Mouse (Mus musculus) brain, embryonic 18.5 days (tissue): ENCODE measurements around the gene Mlxipl.
"Not testable (repeated sequence)": the region's sequence is repeated elsewhere in the genome, so short reads cannot be mapped to it uniquely, and the experiment has no call there.

ENCODE experiments used
- DNase-seq: peaks from one replicate; pipeline ENCODE4 v3.0.0-alpha.2; 2012; ENCODE audit warnings: low read depth, low spot score

Mlxipl gene

DNA sequence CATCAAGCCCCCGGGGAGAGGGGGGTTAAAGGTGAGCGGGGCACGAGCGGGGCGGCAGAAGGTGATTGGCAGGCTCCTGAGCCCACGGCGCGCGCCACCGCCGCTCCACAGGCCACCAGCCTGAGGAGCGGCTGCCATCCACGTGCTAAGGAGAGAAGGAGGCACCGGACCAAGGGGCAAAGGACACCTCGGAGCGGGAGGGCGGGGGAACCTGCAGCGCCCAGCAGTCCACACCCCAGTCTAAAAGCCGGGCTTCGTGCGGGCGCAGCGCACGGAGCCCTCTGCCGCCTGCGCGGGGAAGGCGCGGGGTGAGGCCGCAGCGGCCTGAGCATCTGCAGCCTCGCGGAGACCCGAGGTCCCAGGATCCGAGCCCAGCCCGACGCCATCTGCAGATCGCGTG, at the start of gene Mlxipl:
TSS of gene Mlxipl (plus strand) at position 238 of the 400 bp plus-strand sequence.
- no peak for DNase-seq

DNA sequence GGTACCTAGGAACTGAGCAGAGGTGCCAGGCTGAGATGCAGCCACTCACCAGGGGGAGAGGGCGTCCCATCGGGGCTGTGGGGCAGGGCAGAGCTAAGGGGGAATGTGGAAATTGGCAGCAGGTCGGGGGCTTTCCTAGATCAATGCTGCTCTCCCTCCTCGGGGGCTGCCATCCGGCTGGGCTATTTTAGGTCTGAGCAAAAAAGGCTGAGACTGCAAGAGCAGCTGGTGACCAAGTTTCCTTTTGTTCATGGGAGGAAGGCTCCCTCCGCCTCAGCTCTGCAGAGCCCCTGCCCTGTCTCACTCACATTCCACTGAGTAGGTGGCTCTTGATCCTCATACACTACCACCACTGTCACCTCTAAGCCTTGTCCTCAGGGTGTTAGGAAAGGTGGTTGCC, 49.6 kb upstream of the Mlxipl start:
- no peak for DNase-seq

DNA sequence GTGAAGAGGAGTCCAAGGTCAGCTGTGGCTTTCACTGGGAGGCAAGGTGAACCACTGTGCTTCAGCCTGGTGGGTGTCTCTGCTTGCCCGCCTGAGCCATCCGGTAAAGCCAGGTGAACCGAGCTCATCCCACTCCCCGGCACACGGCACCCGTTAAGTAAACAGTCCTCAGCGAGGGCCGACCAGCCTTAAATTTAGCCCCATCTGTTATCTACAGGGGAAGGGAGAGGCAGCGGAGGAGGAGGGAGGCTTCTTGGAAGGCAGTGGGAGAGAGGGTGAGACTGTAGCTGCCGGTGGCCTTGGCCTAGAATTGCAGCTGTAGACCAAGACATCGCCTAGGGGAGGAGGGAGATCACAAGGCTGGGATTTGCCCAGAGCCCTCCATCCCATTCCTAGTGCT, 48.9 kb upstream of the Mlxipl start:
- no peak for DNase-seq

GRCm38 (mm10) chr5:135042105-135042788, 47.4 kb upstream of the Mlxipl start:
- DNase-seq, result no peak

- DNase-seq, result no peak
Measured at GRCm38 (mm10) chr5:135044575-135044974, 45.1 kb upstream of the Mlxipl start.

DNA sequence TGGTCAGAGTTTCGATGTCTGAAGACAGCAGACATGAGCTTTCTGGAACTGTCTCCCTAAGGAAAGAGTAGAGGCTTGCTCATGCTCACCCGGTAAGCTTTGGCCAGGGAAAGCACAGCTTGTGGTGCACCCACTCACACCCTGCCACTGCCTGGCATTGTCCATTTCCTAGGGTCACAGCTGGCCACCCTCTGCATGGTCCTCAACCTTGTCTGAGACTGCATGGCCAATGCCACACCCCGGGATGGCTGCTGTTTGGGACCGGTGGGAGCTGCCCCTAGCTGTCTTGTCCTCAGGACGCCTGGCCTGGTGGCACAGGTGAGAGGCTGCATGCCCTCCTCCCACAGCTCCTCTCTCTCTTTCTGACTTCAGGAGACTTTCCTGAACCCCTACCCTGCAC, 41.2 kb upstream of the Mlxipl start:
- DNase-seq, result no peak

GRCm38 (mm10) chr5:135049268-135049667, 40.4 kb upstream of the Mlxipl start:
- DNase-seq, result not testable (repeated sequence)

- no peak for DNase-seq
Measured at GRCm38 (mm10) chr5:135053356-135053755, 36.3 kb upstream of the Mlxipl start.

- DNase-seq, result peak; percentile 93
Measured at GRCm38 (mm10) chr5:135063629-135064381, 25.9 kb upstream of the Mlxipl start, which contains the start of gene Dnajc30. Gene Dnajc30, plus strand, starts transcription at chr5:135064202.

DNA sequence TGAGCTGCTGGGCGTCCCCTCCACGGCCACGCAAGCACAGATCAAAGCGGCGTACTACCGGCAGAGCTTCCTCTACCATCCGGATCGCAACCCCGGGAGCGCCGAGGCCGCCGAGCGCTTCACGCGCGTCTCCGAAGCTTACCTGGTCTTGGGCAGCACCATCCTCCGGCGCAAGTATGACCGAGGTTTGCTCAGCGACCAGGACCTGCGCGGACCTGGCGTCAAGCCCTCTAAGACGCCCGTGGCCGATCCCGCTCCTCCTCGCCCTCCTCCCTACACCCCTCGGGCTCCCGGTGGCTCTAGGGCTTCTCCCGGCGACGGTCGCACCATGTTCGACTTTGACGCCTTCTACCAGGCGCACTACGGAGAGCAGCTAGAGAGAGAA, 25.3 kb upstream of the Mlxipl start:
- no peak for DNase-seq

- not testable (repeated sequence) for DNase-seq
Measured at GRCm38 (mm10) chr5:135064909-135065446, 24.7 kb upstream of the Mlxipl start, which contains the start of gene Bud23. Gene Bud23, minus strand, starts transcription at chr5:135064959.

DNA sequence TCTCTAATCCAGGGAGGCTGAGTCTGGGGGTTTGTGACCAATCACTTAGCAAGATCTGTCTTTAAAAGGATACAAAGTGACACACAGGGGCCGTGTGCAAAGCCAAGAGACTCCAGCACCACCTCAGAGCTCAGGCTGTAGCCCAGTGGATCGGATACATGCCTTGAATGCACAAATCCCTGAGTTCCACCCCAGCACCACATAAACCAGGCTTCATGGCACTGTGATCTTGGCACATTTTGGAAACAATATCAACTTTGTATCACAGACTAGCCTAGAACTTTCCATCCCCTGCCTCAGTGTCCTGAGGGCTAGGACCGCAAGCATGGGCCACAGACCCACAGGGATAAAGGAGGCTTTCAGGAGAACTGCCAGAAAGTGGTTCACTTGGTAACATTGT, 23.7 kb upstream of the Mlxipl start:
- DNase-seq, result no peak

GRCm38 (mm10) chr5:135070448-135070847, 19.2 kb upstream of the Mlxipl start:
- no peak for DNase-seq

DNA sequence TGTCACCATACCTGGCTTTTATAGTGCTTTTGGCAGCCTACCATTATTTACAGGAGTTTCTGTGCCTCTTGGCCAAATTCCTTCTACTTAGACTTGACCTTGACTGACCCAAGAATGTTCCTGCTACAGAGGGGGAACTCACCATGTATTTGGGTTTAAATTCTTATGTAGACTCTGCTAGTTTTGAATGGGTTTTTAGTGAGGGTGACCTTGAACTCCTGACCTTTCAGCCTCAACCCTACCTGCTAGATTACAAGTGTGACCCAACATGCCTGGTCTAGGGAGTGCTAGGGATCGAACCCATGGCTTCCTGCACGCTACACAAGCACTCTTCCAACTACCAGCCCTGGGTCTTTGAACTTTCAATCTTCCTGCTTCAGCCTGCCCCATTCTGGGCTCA, 17.6 kb upstream of the Mlxipl start:
- no peak for DNase-seq

DNA sequence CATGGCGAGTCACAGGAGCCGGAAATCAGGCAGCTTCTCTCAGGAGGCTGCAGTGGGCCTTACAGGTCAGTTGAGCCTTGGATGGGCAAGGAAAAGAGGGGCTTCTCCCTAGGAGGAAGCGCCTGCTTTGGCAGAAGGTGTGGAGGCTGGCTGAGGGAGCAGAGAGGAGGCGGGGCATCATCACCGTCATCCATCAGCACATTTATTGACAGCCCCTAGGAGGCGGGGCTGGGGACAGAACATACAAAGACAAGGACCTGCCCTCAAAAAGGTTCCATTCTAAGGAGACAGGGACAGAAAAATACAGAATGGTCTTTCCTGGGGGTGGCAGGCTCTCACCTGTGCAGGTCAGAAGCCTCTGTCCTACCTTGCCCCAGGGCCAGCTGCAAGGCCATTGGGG, 17.0 kb upstream of the Mlxipl start:
- no peak for DNase-seq

DNA sequence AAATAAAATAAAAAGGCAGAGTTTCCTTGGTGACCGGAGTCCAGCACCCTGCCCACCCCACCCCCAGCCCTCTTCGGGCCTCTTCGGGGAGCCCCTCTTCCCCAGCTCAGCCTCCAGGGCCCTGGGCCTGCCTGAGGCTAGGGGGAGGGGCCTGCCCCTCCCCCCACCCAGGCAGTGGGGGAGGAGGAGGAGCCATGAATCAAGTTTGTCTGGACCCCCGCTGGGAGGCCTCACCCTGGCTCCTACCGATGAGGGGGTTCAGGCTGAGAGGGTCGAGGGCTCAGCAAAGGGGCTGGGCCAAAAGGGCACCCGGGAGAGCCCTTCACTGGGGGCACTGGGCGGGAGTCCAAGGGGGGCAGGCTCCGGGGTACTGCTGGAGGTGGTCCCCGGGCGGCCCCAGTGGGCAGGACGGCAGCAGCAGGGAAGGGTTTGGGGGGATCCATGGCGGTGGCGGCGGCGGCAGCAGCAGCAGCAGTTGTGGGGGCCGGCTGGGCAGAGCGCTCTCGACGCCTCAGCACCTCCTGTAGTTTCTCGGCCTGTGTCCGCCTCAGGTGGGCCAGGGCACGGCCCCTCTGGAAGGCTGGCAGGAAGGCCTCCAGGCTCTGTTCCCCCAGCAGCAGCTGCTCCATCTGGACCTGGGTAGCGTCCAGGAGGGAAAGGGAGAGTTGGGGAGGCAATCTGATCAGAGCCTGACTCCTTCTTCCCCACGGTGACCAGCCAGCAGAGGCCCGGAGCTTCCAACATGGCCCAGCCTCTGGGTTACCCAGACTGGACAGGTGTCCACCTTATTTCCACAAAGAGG, 16.1 kb upstream of the Mlxipl start:
- DNase-seq, result no peak

DNA sequence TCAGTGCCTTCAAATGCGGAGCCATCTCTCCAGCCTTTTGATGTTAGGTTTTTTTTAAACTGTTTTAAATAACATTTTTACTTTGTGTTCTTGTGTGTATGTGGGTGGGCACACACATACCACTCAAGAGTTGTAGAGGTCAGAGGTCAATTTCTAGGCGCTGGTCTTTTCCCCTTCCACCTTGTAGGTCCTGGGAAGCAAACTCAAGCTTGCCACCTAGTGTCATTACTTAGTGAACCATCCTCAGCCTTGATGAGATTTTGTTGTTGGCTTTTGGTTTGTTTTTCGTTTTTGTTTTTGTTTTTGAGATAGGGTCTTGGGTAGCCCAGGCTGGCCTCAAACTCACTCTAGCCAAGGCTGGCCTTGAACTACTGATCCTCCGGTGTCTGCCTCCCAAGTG, 14.0 kb upstream of the Mlxipl start:
- no peak for DNase-seq

- DNase-seq, result no peak
Measured at GRCm38 (mm10) chr5:135076368-135076767, 13.3 kb upstream of the Mlxipl start.

DNA sequence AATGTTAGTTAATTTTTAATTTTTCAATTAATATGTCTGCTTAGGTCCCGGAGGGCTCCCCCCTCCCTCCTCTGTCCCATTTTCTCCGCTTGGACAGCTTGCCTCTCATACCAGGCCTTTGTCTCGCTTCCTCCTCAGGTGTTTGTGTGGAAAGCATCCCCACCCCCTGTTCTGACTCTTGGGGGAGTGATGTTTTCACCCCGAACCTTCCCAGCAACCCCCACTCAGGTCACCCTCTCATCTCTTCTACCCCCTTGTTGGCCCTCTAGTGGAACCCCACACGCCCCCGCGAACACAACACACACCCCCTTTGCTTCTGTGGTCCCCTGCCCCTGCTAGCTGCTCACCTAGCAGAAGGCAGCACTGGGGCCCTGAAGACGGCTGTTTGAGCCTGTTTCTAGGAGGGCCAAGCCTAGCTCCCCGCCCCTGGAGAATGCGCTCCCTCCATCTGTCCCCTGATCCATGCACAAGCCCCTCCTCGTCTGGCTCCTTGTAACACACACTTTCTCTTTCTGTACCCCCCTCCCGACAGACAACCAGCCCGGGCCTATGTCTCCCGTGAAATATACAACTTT, 12.7 kb upstream of the Mlxipl start:
- peak; percentile 60 for DNase-seq

- DNase-seq, result peak; percentile 76
Measured at GRCm38 (mm10) chr5:135077564-135078481, 11.9 kb upstream of the Mlxipl start, which contains the start of gene Vps37d. Gene Vps37d, minus strand, starts transcription at chr5:135078266.

GRCm38 (mm10) chr5:135078482-135078810, 11.2 kb upstream of the Mlxipl start:
- DNase-seq, result peak; percentile 26
